Mouse (Mus musculus) cerebellum, postnatal 14 days (tissue): ENCODE data around the gene Pnrc2.

Experiments
- DNase-seq, 2 experiments: peaks; one replicate each; pipeline ENCODE4 v3.0.0; 2021; ENCODE audit warnings: mixed read lengths in 2 of 2

Gene Pnrc2

GRCm38 (mm10) chr4:135868996-135869395, 4.7 kb downstream of the Pnrc2 start:
- DNase-seq = no peak

GRCm38 (mm10) chr4:135857597-135858186, 16.0 kb downstream of the Pnrc2 start:
- DNase-seq = no peak

GRCm38 (mm10) chr4:135856223-135857091, 17.2 kb downstream of the Pnrc2 start:
- DNase-seq = peak; percentile 70 to 78

- DNase-seq = peak; percentile 97 to 98
These were observed 18.0 kb downstream of the Pnrc2 start, which contains the start of gene Srsf10 for GRCm38 (mm10) chr4:135855536-135856222. Gene Srsf10 (plus strand): TSS chr4:135855747.

GRCm38 (mm10) chr4:135855080-135855479, 18.6 kb downstream of the Pnrc2 start:
- DNase-seq = no peak

GRCm38 (mm10) chr4:135854630-135855029, 19.0 kb downstream of the Pnrc2 start:
- DNase-seq = no peak

- DNase-seq = no peak
These were observed 19.6 kb downstream of the Pnrc2 start for GRCm38 (mm10) chr4:135853987-135854546.

- no peak for DNase-seq
These were observed 21.7 kb downstream of the Pnrc2 start for GRCm38 (mm10) chr4:135851942-135852341.

- peak; percentile 61 to 71 for DNase-seq
These were observed 23.1 kb downstream of the Pnrc2 start for GRCm38 (mm10) chr4:135850411-135851095.

GRCm38 (mm10) chr4:135847581-135847980, 26.1 kb downstream of the Pnrc2 start:
- no peak for DNase-seq

- DNase-seq = no peak
These were observed 29.2 kb downstream of the Pnrc2 start for GRCm38 (mm10) chr4:135844400-135844799.

- DNase-seq = no peak
These were observed 34.2 kb downstream of the Pnrc2 start for GRCm38 (mm10) chr4:135839293-135840011.

- DNase-seq = no peak
These were observed 34.7 kb downstream of the Pnrc2 start for GRCm38 (mm10) chr4:135838925-135839292.

GRCm38 (mm10) chr4:135834124-135834717, 39.4 kb downstream of the Pnrc2 start:
- peak; percentile 12 to 46 for DNase-seq

- peak; percentile 59 to 61 for DNase-seq
These were observed 40.1 kb downstream of the Pnrc2 start for GRCm38 (mm10) chr4:135833301-135834123.

- peak in 1 of 2 experiments; percentile 24 for DNase-seq
These were observed 41.6 kb downstream of the Pnrc2 start for GRCm38 (mm10) chr4:135832070-135832469.

GRCm38 (mm10) chr4:135828491-135828890, 45.2 kb downstream of the Pnrc2 start:
- DNase-seq = peak; percentile 34 to 37

GRCm38 (mm10) chr4:135824254-135824653, 49.4 kb downstream of the Pnrc2 start:
- DNase-seq = no peak

- peak; percentile 41 to 72 for DNase-seq
These were observed 50.4 kb downstream of the Pnrc2 start for GRCm38 (mm10) chr4:135823298-135823697.

GRCm38 (mm10) chr4:135821772-135822171, 51.9 kb downstream of the Pnrc2 start:
- DNase-seq = no peak
